Mouse (Mus musculus) midbrain, embryonic 15.5 days (tissue): ENCODE measurements around the gene Aebp2. TPM values are rescaled to one million over a fixed set of nuclear protein-coding genes. Genes with fewer than 3 reads are reported as not detected.

ENCODE experiments used
- ATAC-seq: fragments of 200-750 bp; cut with Nextera tagmentation; replicated peaks from 2 replicates; pipeline ENCODE4 v1.8.0; 2017; ENCODE audit warnings: moderate TSS enrichment
- H3K27ac ChIP-seq: fragments of 300-500 bp; sonication (generic); 2 replicates; pipeline ENCODE4 v1.5.1; 2015; ENCODE audit warnings: mild to moderate bottlenecking, inconsistent platforms
- H3K27me3 ChIP-seq: fragments of 300-500 bp; sonication (generic); replicated peaks from 2 replicates; pipeline ENCODE4 v1.6.1; 2015; ENCODE audit warnings: inconsistent platforms
- H3K36me3 ChIP-seq: fragments of 300-500 bp; sonication (generic); replicated peaks from 2 replicates; pipeline ENCODE4 v1.6.1; 2015; ENCODE audit warnings: inconsistent platforms
- H3K4me1 ChIP-seq: fragments of 300-500 bp; sonication (generic); 2 replicates; pipeline ENCODE4 v1.6.1; 2015; ENCODE audit warnings: inconsistent platforms
- H3K4me2 ChIP-seq: fragments of 300-500 bp; sonication (generic); 2 replicates; pipeline ENCODE4 v1.6.1; 2015; ENCODE audit warnings: inconsistent platforms, mild to moderate bottlenecking, moderate library complexity
- H3K4me3 ChIP-seq: fragments of 300-500 bp; sonication (generic); 2 replicates; pipeline ENCODE4 v1.5.1; 2015; ENCODE audit warnings: mild to moderate bottlenecking, inconsistent platforms
- H3K9ac ChIP-seq: fragments of 300-500 bp; sonication (generic); 2 replicates; pipeline ENCODE4 v1.6.1; 2015; ENCODE audit warnings: mild to moderate bottlenecking, inconsistent platforms
- H3K9me3 ChIP-seq: fragments of 300-500 bp; sonication (generic); 2 replicates; pipeline ENCODE4 v1.6.1; 2016; ENCODE audit warnings: inconsistent platforms
- WGBS: fragments of 180-500 bp; shearing (Covaris S2); methylation state at CpG from one replicate; pipeline ENCODE4 v1.1.7; 2015; ENCODE audit warnings: mixed read lengths; 5-methylcytosine and 5-hydroxymethylcytosine counted together
- polyA plus RNA-seq: library from polyadenylated mRNA; unstranded; fragments of >200 nt; fragmentation: Nextera tagmentation; extraction: Ambion mirVana; gene quantifications from 2 replicates; pipeline ENCODE4 v1.2.1, GENCODE M21; 2015

The Aebp2 gene
- polyA plus RNA-seq, 1 experiment from 2014 or later = 9.0 TPM

GRCm38 (mm10) chr6:140611282-140611681, 11.2 kb upstream of the Aebp2 start:
- no peak overlapping the region for H3K9ac ChIP-seq
- ATAC-seq = no peak
- H3K27me3 ChIP-seq = no peaks in the 10 kb centered on the region
- no peak overlapping the region for H3K4me2 ChIP-seq
- 74% methylated on average over 4 of the region's 4 CpGs for WGBS
- no peaks in the 10 kb centered on the region for H3K36me3 ChIP-seq
- no peak overlapping the region for H3K27ac ChIP-seq
- H3K9me3 ChIP-seq = no peaks in the 10 kb centered on the region
- no peaks in the 10 kb centered on the region for H3K4me1 ChIP-seq
- no peak overlapping the region for H3K4me3 ChIP-seq

- no peaks in the 10 kb centered on the region for H3K4me1 ChIP-seq
- H3K9ac ChIP-seq = no peak overlapping the region
- no peaks in the 10 kb centered on the region for H3K9me3 ChIP-seq
- H3K36me3 ChIP-seq = no peaks in the 10 kb centered on the region
- H3K4me2 ChIP-seq = no peak overlapping the region
- WGBS = 68% methylated on average over 13 of the region's 13 CpGs
- no peak for ATAC-seq
- H3K27me3 ChIP-seq = no peaks in the 10 kb centered on the region
- no peak overlapping the region for H3K27ac ChIP-seq
- no peak overlapping the region for H3K4me3 ChIP-seq
Measured at GRCm38 (mm10) chr6:140611893-140612473, 10.5 kb upstream of the Aebp2 start.

GRCm38 (mm10) chr6:140613822-140614221, 8.6 kb upstream of the Aebp2 start:
- WGBS = 81% methylated on average over 3 of the region's 3 CpGs
- Histone ChIP-seq H3K4me1 (no peaks in the 10 kb centered on the region), H3K4me2 (no peak overlapping the region), H3K36me3 (no peaks in the 10 kb centered on the region), H3K9me3 (no peaks in the 10 kb centered on the region), H3K27me3 (no peaks in the 10 kb centered on the region), H3K9ac (no peak overlapping the region), H3K4me3 (no peak overlapping the region), H3K27ac (no peak overlapping the region)
- ATAC-seq = no peak

GRCm38 (mm10) chr6:140614711-140615110, 7.8 kb upstream of the Aebp2 start:
- Histone ChIP-seq H3K9ac (no peak overlapping the region), H3K4me1 (no peaks in the 10 kb centered on the region), H3K27me3 (no peaks in the 10 kb centered on the region), H3K36me3 (no peaks in the 10 kb centered on the region), H3K27ac (no peak overlapping the region), H3K4me2 (no peak overlapping the region), H3K9me3 (no peaks in the 10 kb centered on the region), H3K4me3 (no peak overlapping the region)
- 92% methylated on average over 11 of the region's 11 CpGs for WGBS
- ATAC-seq = no peak

- Histone ChIP-seq H3K27me3 (no peaks in the 10 kb centered on the region), H3K27ac (no peak overlapping the region), H3K36me3 (no peaks in the 10 kb centered on the region), H3K4me3 (no peak overlapping the region), H3K4me2 (no peak overlapping the region), H3K4me1 (peaks cover 16% of the 10 kb centered on the region), H3K9me3 (no peaks in the 10 kb centered on the region), H3K9ac (no peak overlapping the region)
- 69% methylated on average over 13 of the region's 13 CpGs for WGBS
- ATAC-seq = no peak
Measured at GRCm38 (mm10) chr6:140620531-140621349, 1.7 kb upstream of the Aebp2 start.

GRCm38 (mm10) chr6:140621622-140622021, 841 bp upstream of the Aebp2 start:
- no peak overlapping the region for H3K9ac ChIP-seq
- no peaks in the 10 kb centered on the region for H3K27me3 ChIP-seq
- H3K36me3 ChIP-seq = no peaks in the 10 kb centered on the region
- H3K9me3 ChIP-seq = no peaks in the 10 kb centered on the region
- no peak overlapping the region for H3K27ac ChIP-seq
- no peak overlapping the region for H3K4me2 ChIP-seq
- no peak for ATAC-seq
- no peak overlapping the region for H3K4me3 ChIP-seq
- peaks cover 24% of the 10 kb centered on the region for H3K4me1 ChIP-seq
- WGBS = 93% methylated on average over 1 of the region's 1 CpGs

GRCm38 (mm10) chr6:140623226-140624095, 998 bp downstream of the Aebp2 start:
- Histone ChIP-seq H3K4me1 (peaks cover 38% of the 10 kb centered on the region), H3K4me2 (peak overlapping the region; percentile 72), H3K36me3 (no peaks in the 10 kb centered on the region), H3K9ac (peak overlapping the region; percentile 99), H3K4me3 (peak overlapping the region; percentile 72), H3K27me3 (no peaks in the 10 kb centered on the region), H3K27ac (peak overlapping the region; percentile 98), H3K9me3 (no peaks in the 10 kb centered on the region)
- peak; percentile 94 for ATAC-seq
- 0% methylated on average over 75 of the region's 117 CpGs for WGBS

- peak; percentile 18 for ATAC-seq
- Histone ChIP-seq H3K36me3 (no peaks in the 10 kb centered on the region), H3K4me3 (peak overlapping the region; percentile 72), H3K4me1 (peaks cover 44% of the 10 kb centered on the region), H3K9me3 (no peaks in the 10 kb centered on the region), H3K27me3 (no peaks in the 10 kb centered on the region), H3K9ac (peak overlapping the region; percentile 99), H3K27ac (peak overlapping the region; percentile 98), H3K4me2 (peak overlapping the region; percentile 72)
- WGBS = under 1% methylated on average over 77 of the region's 80 CpGs
Measured at GRCm38 (mm10) chr6:140624096-140625051, 1.9 kb downstream of the Aebp2 start.

GRCm38 (mm10) chr6:140629176-140629859, 6.9 kb downstream of the Aebp2 start:
- H3K4me1 ChIP-seq = peaks cover 54% of the 10 kb centered on the region
- H3K27ac ChIP-seq = no peak overlapping the region
- 72% methylated on average over 4 of the region's 4 CpGs for WGBS
- no peak overlapping the region for H3K9ac ChIP-seq
- H3K4me3 ChIP-seq = no peak overlapping the region
- no peaks in the 10 kb centered on the region for H3K27me3 ChIP-seq
- no peaks in the 10 kb centered on the region for H3K9me3 ChIP-seq
- no peak overlapping the region for H3K4me2 ChIP-seq
- no peak for ATAC-seq
- 0 out of 2 replicates have a peak, but pooled peaks cover 3% of the 10 kb centered on the region for H3K36me3 ChIP-seq

- no peak overlapping the region for H3K4me2 ChIP-seq
- H3K9me3 ChIP-seq = no peaks in the 10 kb centered on the region
- 24% methylated on average over 4 of the region's 4 CpGs for WGBS
- no peak overlapping the region for H3K4me3 ChIP-seq
- H3K4me1 ChIP-seq = peaks cover 48% of the 10 kb centered on the region
- H3K27me3 ChIP-seq = no peaks in the 10 kb centered on the region
- H3K27ac ChIP-seq = no peak overlapping the region
- H3K9ac ChIP-seq = no peak overlapping the region
- H3K36me3 ChIP-seq = 0 out of 2 replicates have a peak, but pooled peaks cover 3% of the 10 kb centered on the region
- no peak for ATAC-seq
Measured at GRCm38 (mm10) chr6:140630306-140630705, 7.8 kb downstream of the Aebp2 start.

GRCm38 (mm10) chr6:140633616-140634015, 11.2 kb downstream of the Aebp2 start:
- no peak for ATAC-seq
- peaks cover 22% of the 10 kb centered on the region for H3K36me3 ChIP-seq
- H3K27me3 ChIP-seq = no peaks in the 10 kb centered on the region
- no peak overlapping the region for H3K9ac ChIP-seq
- H3K27ac ChIP-seq = no peak overlapping the region
- 79% methylated on average over 8 of the region's 8 CpGs for WGBS
- no peak overlapping the region for H3K4me2 ChIP-seq
- H3K4me1 ChIP-seq = peaks cover 21% of the 10 kb centered on the region
- no peaks in the 10 kb centered on the region for H3K9me3 ChIP-seq
- no peak overlapping the region for H3K4me3 ChIP-seq
